Mouse (Mus musculus) spleen, postnatal 10 days (tissue): Measurements from ENCODE around the gene Rere.

Experiments used
- DNase-seq, 2 experiments: peaks; one replicate each; pipeline ENCODE4 v3.0.0; 2021 to 2022; ENCODE audit warnings: low spot score in 2 of 2

Rere gene

GRCm38 (mm10) chr4:150605804-150606203, 324.4 kb downstream of the Rere start:
- DNase-seq = no peak

GRCm38 (mm10) chr4:150606449-150607161, 325.2 kb downstream of the Rere start:
- no peak for DNase-seq

DNA sequence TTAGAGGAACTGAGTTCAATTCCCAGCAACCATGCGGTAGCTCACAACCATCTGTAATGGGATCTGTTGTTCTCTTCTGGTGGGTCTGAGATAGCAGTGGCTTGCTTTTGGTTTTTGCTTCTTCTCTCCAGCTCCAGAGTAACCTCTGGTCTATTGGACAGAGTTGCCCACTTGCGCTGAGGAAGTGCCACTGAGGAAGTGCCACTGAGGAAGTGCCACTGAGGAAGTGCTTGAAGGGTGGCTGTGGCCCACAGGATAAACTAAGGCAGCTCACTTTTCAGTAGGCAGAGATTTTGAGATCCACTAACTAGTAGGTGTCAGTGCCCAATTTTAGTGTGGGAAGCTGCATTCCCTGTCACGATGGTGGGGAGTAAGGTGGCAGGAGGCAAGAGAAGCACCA, 327.2 kb downstream of the Rere start:
- no peak for DNase-seq

DNA sequence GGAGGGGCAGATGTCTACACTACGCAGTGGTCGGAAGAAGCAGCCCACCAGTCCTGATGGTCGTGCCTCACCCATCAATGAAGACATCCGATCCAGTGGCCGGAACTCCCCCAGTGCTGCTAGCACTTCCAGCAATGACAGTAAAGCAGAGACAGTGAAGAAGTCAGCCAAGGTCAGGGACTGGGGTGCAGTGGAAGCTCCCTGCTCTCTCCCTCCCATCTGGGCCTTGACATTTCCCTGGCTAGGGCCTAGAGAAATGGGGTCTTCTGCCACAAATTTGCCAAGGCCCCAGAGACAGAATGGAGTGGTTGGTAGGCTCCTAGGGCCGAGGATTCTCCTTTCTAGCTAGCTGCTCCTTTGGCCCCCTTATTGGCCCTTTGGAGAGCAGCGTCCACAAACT, 332.3 kb downstream of the Rere start:
- no peak for DNase-seq

DNA sequence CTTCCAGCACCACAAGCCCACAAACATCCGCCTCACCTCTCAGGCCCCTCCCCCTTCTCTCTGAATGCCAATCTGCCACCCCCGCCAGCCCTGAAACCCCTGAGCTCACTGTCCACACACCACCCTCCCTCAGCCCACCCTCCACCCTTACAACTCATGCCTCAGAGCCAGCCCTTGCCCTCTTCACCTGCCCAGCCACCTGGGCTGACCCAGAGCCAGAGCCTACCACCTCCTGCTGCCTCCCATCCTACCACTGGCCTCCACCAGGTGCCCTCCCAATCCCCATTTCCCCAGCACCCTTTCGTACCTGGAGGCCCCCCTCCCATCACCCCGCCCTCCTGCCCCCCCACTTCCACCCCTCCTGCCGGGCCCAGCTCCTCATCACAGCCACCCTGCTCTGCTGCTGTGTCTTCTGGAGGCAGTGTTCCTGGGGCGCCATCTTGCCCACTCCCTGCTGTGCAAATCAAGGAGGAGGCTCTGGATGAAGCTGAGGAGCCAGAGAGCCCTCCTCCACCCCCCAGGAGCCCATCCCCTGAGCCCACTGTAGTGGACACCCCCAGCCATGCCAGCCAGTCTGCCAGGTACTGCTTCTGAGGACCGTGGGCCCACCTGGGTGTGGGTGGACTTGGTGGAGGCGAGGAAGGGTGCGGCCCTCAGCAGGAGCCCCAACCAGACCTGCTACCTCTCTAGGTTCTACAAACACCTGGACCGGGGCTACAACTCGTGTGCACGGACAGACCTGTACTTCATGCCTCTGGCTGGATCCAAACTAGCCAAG, 334.0 kb downstream of the Rere start:
- no peak for DNase-seq

GRCm38 (mm10) chr4:150616029-150616420, 334.6 kb downstream of the Rere start:
- no peak for DNase-seq

- no peak for DNase-seq
These were observed 335.4 kb downstream of the Rere start for GRCm38 (mm10) chr4:150616841-150617240.

GRCm38 (mm10) chr4:150619011-150619410, 337.6 kb downstream of the Rere start:
- DNase-seq = no peak

GRCm38 (mm10) chr4:150622641-150623040, 341.2 kb downstream of the Rere start:
- DNase-seq = no peak

DNA sequence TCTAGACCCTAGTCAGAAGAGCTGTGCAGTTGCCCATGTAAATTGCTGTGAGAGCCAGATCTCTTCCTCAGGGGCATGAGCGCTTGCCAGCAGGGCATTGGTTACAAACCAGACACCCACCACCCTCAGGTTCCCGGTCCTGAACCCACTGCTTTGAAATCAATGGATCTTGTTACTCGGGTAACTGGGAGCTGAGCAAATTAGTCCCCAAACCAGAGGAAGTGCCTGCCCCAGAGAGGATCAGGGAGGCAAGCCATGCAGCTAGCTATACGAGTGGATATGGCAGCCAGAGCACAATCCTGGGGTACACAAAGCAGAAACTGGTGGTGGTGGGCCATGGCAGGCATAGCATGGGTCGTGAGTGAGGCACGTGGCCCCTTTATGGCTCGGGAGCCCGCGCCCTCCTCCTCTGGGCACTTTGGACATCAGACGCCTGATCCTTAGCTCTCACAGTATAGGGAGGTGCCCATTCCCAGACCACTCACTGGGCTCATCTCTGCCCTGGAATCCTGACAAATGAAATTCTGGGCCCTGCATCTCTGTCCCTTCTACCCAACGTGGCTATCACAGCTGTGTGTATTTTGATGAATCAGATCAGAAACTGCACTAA, 342.9 kb downstream of the Rere start:
- DNase-seq = no peak

- DNase-seq = no peak
These were observed 343.5 kb downstream of the Rere start for GRCm38 (mm10) chr4:150624933-150625332.

GRCm38 (mm10) chr4:150625425-150625824, 344.0 kb downstream of the Rere start:
- DNase-seq = peak; percentile 47 to 76

DNA sequence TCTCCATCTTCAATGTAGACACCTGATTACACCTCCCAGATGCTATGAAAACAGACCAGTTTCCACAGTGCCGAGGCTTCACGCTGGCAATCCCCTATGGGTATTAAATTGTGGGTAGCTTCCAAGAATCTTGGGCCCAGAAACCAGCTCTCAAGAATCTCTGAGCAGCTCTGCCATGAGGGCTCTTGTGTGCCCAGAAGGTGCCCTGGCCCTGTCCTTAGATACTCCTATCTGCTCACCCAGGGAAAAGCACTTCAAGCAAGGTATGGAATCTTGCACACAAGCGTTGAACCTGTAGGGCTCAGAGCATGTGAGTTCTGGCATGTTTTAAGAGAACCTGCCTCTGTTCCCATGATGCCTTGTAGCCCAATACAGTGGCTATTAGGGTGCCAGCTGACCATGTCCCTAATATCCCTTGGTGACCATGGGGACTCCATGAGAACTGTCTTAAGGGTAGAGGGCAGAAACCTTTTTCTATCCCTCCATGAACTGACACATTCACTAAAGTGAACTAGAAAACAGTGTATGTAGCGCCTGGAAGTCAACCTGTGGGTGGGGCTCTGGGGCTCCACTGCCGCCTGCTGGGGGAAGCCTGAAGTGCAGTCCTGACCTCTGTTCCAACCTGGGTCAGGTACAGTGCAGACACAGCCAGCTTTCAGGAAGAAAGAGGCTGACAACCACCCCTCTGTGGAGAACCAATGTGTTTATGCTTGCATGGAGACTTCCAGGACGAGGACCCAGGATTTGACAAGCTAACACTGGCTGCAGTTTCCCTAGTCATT, 344.7 kb downstream of the Rere start:
- peak; percentile 80 to 86 for DNase-seq

- DNase-seq = no peak
These were observed 347.8 kb downstream of the Rere start for GRCm38 (mm10) chr4:150629266-150629665.

- DNase-seq = no peak
These were observed 354.1 kb downstream of the Rere start for GRCm38 (mm10) chr4:150635568-150635967.

DNA sequence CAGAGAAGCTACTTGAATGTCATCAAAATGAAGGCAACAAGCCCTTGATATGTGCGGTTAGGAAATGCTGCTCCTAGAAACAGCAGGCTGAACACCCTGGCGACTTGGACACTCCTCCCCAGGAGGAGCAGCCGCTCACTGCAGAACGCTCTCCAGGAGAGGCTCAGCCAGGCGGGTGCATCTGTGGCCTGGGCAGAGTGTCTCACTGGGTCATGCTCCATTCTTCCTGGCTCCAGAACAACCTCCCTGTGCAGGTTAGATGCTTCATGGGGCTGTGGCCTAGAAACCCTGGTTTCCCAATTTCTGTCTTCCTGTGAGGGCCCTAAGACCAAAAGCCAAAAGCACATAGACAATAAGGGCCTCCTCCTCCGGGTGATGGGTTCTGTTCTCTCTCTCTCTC, 355.2 kb downstream of the Rere start:
- DNase-seq = no peak

DNA sequence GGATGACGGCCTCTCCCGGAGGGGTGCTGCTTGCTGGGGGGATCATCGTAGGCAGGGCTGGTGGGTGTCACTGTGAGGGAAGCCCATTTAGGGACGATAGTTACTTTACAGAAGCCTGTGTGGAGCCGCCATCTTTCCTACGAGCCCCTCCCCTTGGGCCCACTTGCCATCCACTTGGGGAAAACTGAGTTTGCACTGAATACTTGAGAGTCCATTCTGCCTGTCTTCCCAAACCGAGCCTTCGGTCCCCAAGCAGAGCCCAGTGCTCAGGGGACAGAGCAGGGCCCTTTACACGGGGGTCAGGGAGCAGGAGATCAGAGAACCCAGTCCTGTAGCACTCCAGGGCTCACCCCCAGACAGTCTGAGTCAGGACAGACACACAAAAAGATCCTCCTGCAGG, 362.9 kb downstream of the Rere start:
- no peak for DNase-seq

- DNase-seq = peak in 1 of 2 experiments; percentile 49
These were observed 367.9 kb downstream of the Rere start for GRCm38 (mm10) chr4:150649327-150649726.

GRCm38 (mm10) chr4:150651390-150652277, 370.2 kb downstream of the Rere start, which contains the start of gene Slc45a1:
Gene Slc45a1, minus strand, starts transcription at chr4:150652174.
- DNase-seq = no peak

- DNase-seq = no peak
These were observed 371.7 kb downstream of the Rere start for GRCm38 (mm10) chr4:150653072-150653599.

DNA sequence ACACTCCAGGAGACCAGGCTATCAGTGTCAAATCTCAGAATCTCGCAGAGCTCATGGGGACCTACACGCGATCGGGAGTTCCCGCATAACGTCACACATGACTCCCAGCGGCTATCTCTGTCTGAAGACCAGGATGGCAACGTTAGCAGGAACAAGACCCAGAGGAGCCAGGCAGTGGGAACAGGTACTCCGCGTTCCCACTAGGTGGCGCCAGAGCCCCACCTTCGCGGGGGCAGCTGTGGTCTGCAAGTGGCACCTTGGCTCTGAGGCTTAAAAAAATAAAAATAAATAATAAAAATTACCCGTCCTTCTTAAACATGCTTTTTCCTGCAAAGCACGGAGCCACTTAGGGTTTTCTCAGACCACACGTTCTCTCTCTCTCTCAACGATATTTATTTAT, 374.5 kb downstream of the Rere start:
- peak; percentile 66 to 83 for DNase-seq
